Mouse (Mus musculus) intestine, embryonic 14.5 days (tissue): ENCODE measurements around the gene Aqp5. TPM values are rescaled to one million over a fixed set of nuclear protein-coding genes. Genes with fewer than 3 reads are reported as not detected.

Experiments
- ATAC-seq: fragments of 200-750 bp; cut with Nextera tagmentation; replicated peaks from 2 replicates; pipeline ENCODE4 v1.8.0; 2017; ENCODE audit warnings: low read depth, moderate number of reproducible peaks, moderate TSS enrichment, moderate library complexity; ENCODE audit not compliant: low FRiP score, low TSS enrichment
- DNase-seq: peaks from one replicate; pipeline ENCODE4 v3.0.0-alpha.2; 2018; ENCODE audit warnings: low spot score
- H3K27ac ChIP-seq: fragments of 300-500 bp; sonication (generic); 2 replicates; pipeline ENCODE4 v1.5.1; 2014; ENCODE audit warnings: low read depth, mild to moderate bottlenecking, control low read depth
- H3K27me3 ChIP-seq: fragments of 300-500 bp; sonication (generic); replicated peaks from 2 replicates; pipeline ENCODE4 v1.6.1; 2014; ENCODE audit warnings: low read length, control low read depth; ENCODE audit not compliant: control insufficient read depth, insufficient read depth
- H3K36me3 ChIP-seq: fragments of 300-500 bp; sonication (generic); 2 replicates; pipeline ENCODE4 v1.6.1; 2014; ENCODE audit warnings: low read length, control low read depth; ENCODE audit not compliant: control insufficient read depth, insufficient read depth
- H3K4me1 ChIP-seq: fragments of 300-500 bp; sonication (generic); replicated peaks from 2 replicates; pipeline ENCODE4 v1.6.1; 2014; ENCODE audit warnings: low read length, control low read depth, mixed read lengths; ENCODE audit not compliant: control insufficient read depth, insufficient read depth
- H3K4me2 ChIP-seq: fragments of 300-500 bp; sonication (generic); 2 replicates; pipeline ENCODE4 v1.6.1; 2014; ENCODE audit warnings: low read length
- H3K4me3 ChIP-seq: fragments of 300-500 bp; sonication (generic); 2 replicates; pipeline ENCODE4 v1.5.1; 2014; ENCODE audit warnings: low read depth, low read length, control low read depth, mixed read lengths
- H3K9ac ChIP-seq: fragments of 300-500 bp; sonication (generic); 2 replicates; pipeline ENCODE4 v1.6.1; 2014; ENCODE audit warnings: mild to moderate bottlenecking, low read length
- H3K9me3 ChIP-seq: fragments of 300-500 bp; sonication (generic); 2 replicates; pipeline ENCODE4 v1.6.1; 2016; ENCODE audit warnings: low read length, control low read depth; ENCODE audit not compliant: control insufficient read depth
- WGBS: fragments of 180-500 bp; shearing (Covaris S2); extraction: QIAGEN DNeasy Blood & Tissue Kit; methylation state at CpG from one replicate; pipeline ENCODE4 v1.1.7; 2014; 5-methylcytosine and 5-hydroxymethylcytosine counted together
- polyA plus RNA-seq: library from polyadenylated mRNA; unstranded; fragments of >200 nt; fragmentation: Nextera tagmentation; extraction: Ambion mirVana; gene quantifications from 2 replicates; pipeline ENCODE4 v1.2.1, GENCODE M21; 2014

The Aqp5 gene
- polyA plus RNA-seq, 1 experiment from 2014 or later: 0.16 TPM

DNA sequence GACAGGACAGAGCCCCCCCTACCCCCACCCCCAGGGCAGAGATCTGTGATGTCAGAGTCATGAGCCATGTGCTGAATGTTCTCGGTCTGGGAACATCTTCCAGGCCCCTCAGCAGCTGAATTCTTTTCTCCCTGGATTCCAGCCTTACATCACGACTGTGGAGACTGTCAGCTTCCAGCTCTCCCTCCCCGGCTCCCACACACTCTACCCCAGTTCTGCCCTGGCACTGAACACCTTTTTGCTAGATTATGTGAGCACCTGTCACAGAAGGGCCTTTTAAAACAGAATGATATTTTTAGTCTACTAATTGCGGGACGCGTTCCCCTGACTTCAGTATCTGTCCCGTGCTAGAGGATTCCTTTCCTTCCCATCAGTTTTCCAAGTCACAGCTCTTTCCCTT, 21.0 kb downstream of the Aqp5 start:
- H3K9me3 ChIP-seq: no peaks in the 10 kb centered on the region
- H3K4me2 ChIP-seq: no peak overlapping the region
- no peaks in the 10 kb centered on the region for H3K36me3 ChIP-seq
- DNase-seq (no peak), ATAC-seq (no peak)
- WGBS: 49% methylated on average over 7 of the region's 7 CpGs
- no peaks in the 10 kb centered on the region for H3K27me3 ChIP-seq
- no peak overlapping the region for H3K9ac ChIP-seq
- H3K4me1 ChIP-seq: peaks cover 33% of the 10 kb centered on the region
- no peak overlapping the region for H3K27ac ChIP-seq
- H3K4me3 ChIP-seq: no peak overlapping the region

DNA sequence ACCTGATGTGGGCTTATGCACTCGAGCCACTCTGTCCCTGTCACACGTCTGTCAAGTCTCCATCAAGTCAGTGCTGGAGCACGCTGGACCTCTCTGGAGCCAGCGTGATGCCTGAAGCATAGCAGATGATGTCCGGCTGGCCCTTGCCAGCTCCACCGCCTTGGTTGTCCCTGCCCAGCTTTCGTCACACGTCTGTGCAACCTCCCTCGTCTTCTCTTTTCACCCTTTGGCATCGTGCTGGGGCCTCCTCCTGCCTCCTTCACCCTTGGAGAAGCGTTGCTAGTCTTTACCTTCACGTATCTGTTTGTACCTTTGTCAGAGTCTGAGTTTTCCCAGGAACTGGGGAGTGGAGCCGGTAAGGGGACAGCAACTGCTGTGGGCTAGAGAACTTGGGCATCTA, 23.7 kb downstream of the Aqp5 start:
- Histone ChIP-seq H3K4me2 (no peak overlapping the region), H3K27me3 (no peaks in the 10 kb centered on the region), H3K36me3 (no peaks in the 10 kb centered on the region), H3K4me1 (peaks cover 19% of the 10 kb centered on the region), H3K9me3 (no peaks in the 10 kb centered on the region), H3K4me3 (no peak overlapping the region), H3K27ac (no peak overlapping the region), H3K9ac (no peak overlapping the region)
- no peak for DNase-seq
- 70% methylated on average over 13 of the region's 13 CpGs for WGBS
- no peak for ATAC-seq

DNA sequence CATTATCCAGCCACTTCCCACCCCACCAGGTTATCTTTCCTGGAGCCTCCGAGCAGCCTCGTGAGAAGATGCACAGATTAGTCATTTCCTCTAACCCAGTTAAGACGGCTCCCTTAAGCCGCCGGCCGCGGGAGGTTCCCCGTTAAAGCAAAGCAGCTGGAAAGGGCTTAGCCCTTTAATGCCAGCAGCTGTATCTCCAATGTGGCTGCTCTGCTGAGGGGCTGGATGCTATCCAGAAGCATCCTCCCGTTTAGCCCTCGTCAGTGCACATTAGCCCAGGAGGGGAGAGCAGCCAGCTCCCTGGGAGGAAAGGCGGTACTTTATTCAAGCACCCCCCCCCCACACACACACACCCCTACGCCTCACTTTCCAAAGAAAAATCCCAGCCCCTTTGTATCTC, 24.2 kb downstream of the Aqp5 start:
- H3K4me2 ChIP-seq: no peak overlapping the region
- no peak for DNase-seq
- WGBS: 7% methylated on average over 12 of the region's 12 CpGs

DNA sequence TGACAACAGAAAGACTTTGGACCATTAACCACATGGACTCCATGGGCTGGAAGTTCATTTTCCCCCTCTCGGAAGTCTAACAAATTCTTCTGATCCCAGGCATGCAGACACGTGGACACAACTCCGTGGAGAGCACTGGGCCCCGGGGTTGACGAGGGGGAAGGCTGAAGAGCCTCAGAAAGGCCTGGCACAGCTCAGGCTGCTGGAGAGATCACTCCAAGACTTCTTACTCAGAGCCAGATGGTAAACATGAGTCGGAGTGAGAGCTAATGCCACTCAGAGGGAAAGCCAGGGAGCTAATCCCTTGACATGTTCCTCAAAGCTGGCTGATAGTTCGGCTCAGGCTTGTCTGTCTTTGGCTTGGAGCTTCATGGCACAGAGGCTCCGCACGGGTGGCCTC, 24.7 kb downstream of the Aqp5 start:
- ATAC-seq (0 out of 2 replicates have a peak, but pooled peaks have one; percentile 41), DNase-seq (no peak)
- H3K4me1 ChIP-seq: peaks cover 19% of the 10 kb centered on the region
- H3K4me2 ChIP-seq: no peak overlapping the region
- H3K27me3 ChIP-seq: no peaks in the 10 kb centered on the region
- peaks cover 8% of the 10 kb centered on the region for H3K36me3 ChIP-seq
- no peak overlapping the region for H3K9ac ChIP-seq
- peak overlapping the region; percentile 22; the same call in 1 of the 2 replicates for H3K27ac ChIP-seq
- WGBS: 39% methylated on average over 9 of the region's 9 CpGs
- H3K4me3 ChIP-seq: no peak overlapping the region
- H3K9me3 ChIP-seq: no peaks in the 10 kb centered on the region

More for the DNA sequence above, 24.2 kb downstream of the Aqp5 start:
- peak overlapping the region; percentile 22; the same call in 1 of the 2 replicates for H3K27ac ChIP-seq
- no peak overlapping the region for H3K4me3 ChIP-seq
- H3K27me3 ChIP-seq: no peaks in the 10 kb centered on the region
- no peaks in the 10 kb centered on the region for H3K9me3 ChIP-seq
- H3K9ac ChIP-seq: no peak overlapping the region
- H3K4me1 ChIP-seq: peaks cover 19% of the 10 kb centered on the region
- ATAC-seq: peak; percentile 56; the same call in 1 of the 2 replicates
- peaks cover 3% of the 10 kb centered on the region for H3K36me3 ChIP-seq

DNA sequence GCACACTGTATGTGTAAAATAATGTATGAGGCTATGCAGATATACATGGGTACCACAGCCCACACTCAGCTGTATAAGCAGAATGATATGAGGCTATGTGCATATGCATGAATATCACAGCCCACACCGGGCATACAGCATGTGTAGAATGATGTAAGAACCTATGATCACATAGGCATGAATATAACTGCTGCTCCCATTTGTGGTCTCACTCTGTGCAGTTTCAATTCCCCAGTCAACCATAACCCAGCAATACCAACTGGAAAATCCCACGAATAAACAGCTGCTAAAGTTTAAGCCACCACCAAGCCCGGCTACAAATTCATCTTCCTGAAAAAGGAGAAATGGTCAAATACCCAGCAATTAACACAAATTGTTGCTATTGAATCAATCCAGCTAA, 28.0 kb downstream of the Aqp5 start:
- no peak overlapping the region for H3K27ac ChIP-seq

DNA sequence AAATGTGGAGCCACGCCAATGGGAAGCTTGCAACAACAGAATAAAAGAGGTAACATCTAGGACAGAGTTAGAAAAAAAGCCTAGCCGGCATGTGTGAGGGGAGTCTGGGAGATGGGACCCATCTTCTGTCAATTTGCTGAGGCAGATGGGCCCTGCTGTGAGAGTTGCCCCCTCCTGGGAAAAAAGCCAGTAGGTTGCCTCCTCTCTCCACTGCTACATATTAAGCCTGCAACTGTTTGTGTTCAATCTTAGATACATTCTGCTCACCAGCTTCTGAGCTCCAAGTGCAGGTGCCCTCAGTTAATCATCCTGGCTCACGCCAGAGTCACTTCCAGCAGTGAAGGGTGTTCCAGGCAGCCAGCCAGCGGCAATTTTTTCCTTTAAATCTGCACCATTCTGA, 29.2 kb downstream of the Aqp5 start:
- Histone ChIP-seq H3K9me3 (no peaks in the 10 kb centered on the region), H3K27ac (no peak overlapping the region), H3K36me3 (peaks cover 51% of the 10 kb centered on the region), H3K4me2 (no peak overlapping the region), H3K9ac (no peak overlapping the region), H3K27me3 (no peaks in the 10 kb centered on the region), H3K4me3 (no peak overlapping the region), H3K4me1 (peaks cover 5% of the 10 kb centered on the region)
- no peak for ATAC-seq
- WGBS: 72% methylated on average over 4 of the region's 4 CpGs
- no peak for DNase-seq

More for the DNA sequence above, 28.0 kb downstream of the Aqp5 start:
- H3K9me3 ChIP-seq: no peaks in the 10 kb centered on the region
- H3K4me1 ChIP-seq: peaks cover 10% of the 10 kb centered on the region
- WGBS: 83% methylated on average over 3 of the region's 3 CpGs
- no peak for ATAC-seq
- H3K36me3 ChIP-seq: peaks cover 38% of the 10 kb centered on the region
- H3K4me2 ChIP-seq: no peak overlapping the region
- no peak overlapping the region for H3K4me3 ChIP-seq
- DNase-seq: no peak
- no peaks in the 10 kb centered on the region for H3K27me3 ChIP-seq
- H3K9ac ChIP-seq: no peak overlapping the region

DNA sequence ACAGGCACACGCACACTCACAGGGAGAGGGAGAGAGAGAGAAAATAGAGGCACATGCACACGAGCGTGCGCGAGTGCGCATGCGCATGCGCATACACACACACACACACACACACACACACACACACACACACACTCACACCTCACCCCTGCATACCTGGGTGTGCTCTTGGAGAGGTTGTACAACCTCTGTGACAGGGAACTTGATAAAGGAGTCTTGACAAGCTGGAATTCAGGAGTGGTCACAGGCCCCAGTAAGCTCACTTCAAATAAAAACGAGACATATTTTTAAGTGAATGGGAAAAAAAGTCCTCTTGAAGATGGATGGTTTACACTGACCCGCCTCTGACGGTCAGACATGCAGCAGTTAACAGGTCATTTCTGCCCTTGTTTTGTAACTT, 31.5 kb downstream of the Aqp5 start:
- ATAC-seq: no peak
- no peak overlapping the region for H3K4me3 ChIP-seq
- H3K4me1 ChIP-seq: no peaks in the 10 kb centered on the region
- no peak overlapping the region for H3K4me2 ChIP-seq
- no peak overlapping the region for H3K27ac ChIP-seq
- 84% methylated on average over 11 of the region's 11 CpGs for WGBS
- no peak overlapping the region for H3K9ac ChIP-seq
- H3K27me3 ChIP-seq: no peaks in the 10 kb centered on the region
- no peak for DNase-seq
- H3K9me3 ChIP-seq: no peaks in the 10 kb centered on the region
- peaks cover 73% of the 10 kb centered on the region for H3K36me3 ChIP-seq

DNA sequence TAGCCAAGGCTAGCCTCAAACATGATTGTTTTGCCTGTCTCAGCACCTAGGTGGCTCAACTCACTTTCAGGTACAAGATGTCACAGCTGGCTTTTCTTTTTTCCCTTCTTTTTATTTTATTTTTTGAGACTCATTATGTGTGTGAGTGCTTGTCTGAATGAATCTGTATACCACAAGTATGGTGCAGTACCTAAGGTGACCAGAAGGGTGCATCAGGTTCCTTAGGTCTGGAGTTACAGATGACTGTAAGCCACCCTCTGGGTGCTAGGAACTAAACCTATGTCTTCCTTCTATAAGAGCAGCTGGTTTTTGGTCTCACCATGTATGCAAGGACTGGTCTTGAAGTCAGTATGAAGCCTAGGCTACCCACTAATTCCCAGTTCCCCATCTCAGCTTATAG, 41.0 kb downstream of the Aqp5 start:
- Histone ChIP-seq H3K9ac (no peak overlapping the region), H3K27me3 (no peaks in the 10 kb centered on the region), H3K4me1 (no peaks in the 10 kb centered on the region), H3K4me2 (no peak overlapping the region), H3K27ac (no peak overlapping the region), H3K4me3 (no peak overlapping the region), H3K9me3 (no peaks in the 10 kb centered on the region), H3K36me3 (peaks cover 92% of the 10 kb centered on the region)
- no peak for ATAC-seq
- no peak for DNase-seq

DNA sequence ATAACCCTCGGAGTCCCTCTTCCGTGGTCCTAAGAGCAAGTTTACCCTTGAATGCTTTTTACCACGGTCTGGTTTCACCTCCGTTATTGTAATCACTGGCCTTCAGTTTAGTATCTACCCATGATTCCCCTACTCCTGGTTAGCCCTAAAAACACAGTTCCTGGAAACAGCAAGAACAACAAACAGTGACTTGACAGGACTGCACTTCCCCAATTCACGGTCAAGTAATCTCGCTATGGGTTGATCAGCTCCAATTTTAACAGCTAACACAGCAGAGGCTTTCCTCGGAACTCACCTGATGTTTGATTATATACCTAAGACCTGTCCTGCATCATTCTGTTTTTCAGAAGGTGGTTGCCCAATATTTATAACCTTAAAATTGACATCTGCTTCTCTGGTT, 44.1 kb downstream of the Aqp5 start:
- H3K27me3 ChIP-seq: no peaks in the 10 kb centered on the region
- H3K4me1 ChIP-seq: no peaks in the 10 kb centered on the region
- DNase-seq (no peak), ATAC-seq (no peak)
- H3K4me2 ChIP-seq: no peak overlapping the region
- 91% methylated on average over 7 of the region's 7 CpGs for WGBS
- H3K27ac ChIP-seq: no peak overlapping the region
- H3K9ac ChIP-seq: no peak overlapping the region
- H3K4me3 ChIP-seq: no peak overlapping the region
- no peaks in the 10 kb centered on the region for H3K9me3 ChIP-seq
- peaks cover 97% of the 10 kb centered on the region for H3K36me3 ChIP-seq
